Mouse (Mus musculus): ENCODE results near the gene Gm4301. TPM values are rescaled to one million over a fixed set of nuclear protein-coding genes. Genes with fewer than 3 reads are reported as not detected.
"Not testable (repeated sequence)": the region's sequence is repeated elsewhere in the genome, so short reads cannot be mapped to it uniquely, and the experiment has no call there.

Gene Gm4301
- not detected in 2 replicates for polyA plus RNA-seq (2015; fragmentation: Nextera tagmentation; extraction: Ambion mirVana)

- not testable (repeated sequence) for ATAC-seq; H3K27ac ChIP-seq (ENCODE audit: low read depth, low read length); H3K4me2 ChIP-seq (replicated peaks; ENCODE audit: low read depth); H3K27me3 ChIP-seq (replicated peaks; ENCODE audit: control insufficient read depth, insufficient read depth, low read length); H3K4me3 ChIP-seq (ENCODE audit: low read depth, low read length); H3K9ac ChIP-seq (ENCODE audit: low read depth, low read length); H3K9me3 ChIP-seq (ENCODE audit: control insufficient read depth); H3K36me3 ChIP-seq (ENCODE audit: control insufficient read depth, insufficient read depth); H3K4me1 ChIP-seq (replicated peaks; ENCODE audit: control insufficient read depth, insufficient read depth, low read length)
- WGBS = no CpG with 5 or more reads among the region's 2 CpGs
Measured at GRCm38 (mm10) chr10:100335376-100335775, at the start of gene Gm4301. Gm4301 (plus strand) TSS chr10:100335676.

DNA sequence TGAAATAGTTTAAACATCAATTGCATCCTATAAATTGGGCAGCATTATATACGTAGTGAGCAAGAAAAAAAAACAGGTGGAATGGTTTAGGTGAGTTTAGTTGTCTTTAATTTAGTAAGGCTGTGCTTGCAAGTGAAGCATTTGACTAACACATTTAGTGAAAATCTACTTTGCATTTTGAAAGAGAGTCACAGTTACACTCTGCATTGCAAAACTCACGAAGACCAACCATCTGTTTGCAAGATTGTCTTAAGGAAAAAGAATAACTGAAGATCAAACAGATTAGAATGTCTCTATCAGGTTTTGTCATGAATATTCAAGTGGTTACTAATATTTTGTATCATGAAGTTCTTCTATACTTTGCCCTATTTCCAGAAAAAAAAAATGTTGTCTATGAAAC lies 39.4 kb upstream of the Gm4301 start:
- H3K27me3 ChIP-seq (replicated peaks; ENCODE audit: control insufficient read depth, insufficient read depth, low read length) = no peaks in the 10 kb centered on the region
- no peak for TF ChIP-seq CTCF (IDR thresholded peaks at IDR 0.05; ENCODE audit: low read depth)
- H3K9ac ChIP-seq (ENCODE audit: low read depth, low read length) = no peak overlapping the region
- H3K4me2 ChIP-seq (replicated peaks; ENCODE audit: low read depth) = no peak overlapping the region
- no peaks in the 10 kb centered on the region for H3K9me3 ChIP-seq (ENCODE audit: control insufficient read depth)
- no peaks in the 10 kb centered on the region for H3K4me1 ChIP-seq (replicated peaks; ENCODE audit: control insufficient read depth, insufficient read depth, low read length)
- no peak overlapping the region for H3K27ac ChIP-seq (ENCODE audit: low read depth, low read length)
- 84% methylated on average over 2 of the region's 2 CpGs for WGBS
- H3K4me3 ChIP-seq (ENCODE audit: low read depth, low read length) = no peak overlapping the region
- H3K36me3 ChIP-seq (ENCODE audit: control insufficient read depth, insufficient read depth) = no peaks in the 10 kb centered on the region
- ATAC-seq = no peak

DNA sequence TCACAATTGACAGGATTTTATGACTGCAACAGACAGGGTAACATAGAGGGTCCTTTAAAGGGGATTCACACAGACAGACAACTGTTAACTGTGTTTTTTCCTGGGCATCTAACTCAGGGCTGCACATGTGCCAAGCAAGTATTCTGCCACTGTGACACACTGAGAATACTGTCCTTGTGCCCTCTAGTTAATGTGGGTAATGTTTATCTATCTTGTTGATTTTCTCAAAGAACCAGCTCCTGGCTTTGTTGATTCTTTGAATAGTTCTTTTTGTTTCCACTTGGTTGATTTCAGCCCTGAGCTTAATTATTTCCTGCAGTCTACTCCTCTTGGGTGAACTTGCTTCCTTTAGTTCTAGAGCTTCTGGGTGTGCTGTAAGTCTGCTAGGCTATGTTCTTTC lies 35.4 kb upstream of the Gm4301 start:
- H3K9ac ChIP-seq (ENCODE audit: low read depth, low read length); H3K27me3 ChIP-seq (replicated peaks; ENCODE audit: control insufficient read depth, insufficient read depth, low read length); H3K4me3 ChIP-seq (ENCODE audit: low read depth, low read length); ATAC-seq; H3K36me3 ChIP-seq (ENCODE audit: control insufficient read depth, insufficient read depth); H3K4me1 ChIP-seq (replicated peaks; ENCODE audit: control insufficient read depth, insufficient read depth, low read length); H3K9me3 ChIP-seq (ENCODE audit: control insufficient read depth); H3K27ac ChIP-seq (ENCODE audit: low read depth, low read length); H3K4me2 ChIP-seq (replicated peaks; ENCODE audit: low read depth): not testable (repeated sequence)

DNA sequence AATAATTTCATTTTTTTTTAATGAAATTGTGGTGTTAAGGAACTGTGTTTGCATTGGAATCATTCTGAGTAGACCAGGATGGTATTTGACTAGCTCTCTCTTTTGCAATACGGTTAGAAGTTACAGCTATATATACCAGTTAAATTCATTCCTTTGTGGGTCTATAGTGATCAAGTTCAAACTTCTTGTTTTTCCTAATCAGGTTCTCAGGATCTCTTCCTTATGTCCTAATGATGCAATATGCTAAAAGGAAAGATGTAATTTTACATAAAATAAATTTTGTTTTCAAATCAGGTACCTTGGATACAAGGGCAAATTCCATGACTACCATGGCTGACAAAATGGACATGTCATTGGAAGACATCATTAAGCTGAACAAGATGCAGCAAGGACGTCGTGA lies 5.1 kb downstream of the Gm4301 start, which contains the start of gene Gm4302:
Gene Gm4302 (plus strand): TSS at position 301 of the 400 bp plus-strand sequence.
- not testable (repeated sequence) for H3K4me1 ChIP-seq (replicated peaks; ENCODE audit: control insufficient read depth, insufficient read depth, low read length); H3K9me3 ChIP-seq (ENCODE audit: control insufficient read depth); H3K36me3 ChIP-seq (ENCODE audit: control insufficient read depth, insufficient read depth); H3K4me3 ChIP-seq (ENCODE audit: low read depth, low read length); H3K27me3 ChIP-seq (replicated peaks; ENCODE audit: control insufficient read depth, insufficient read depth, low read length); ATAC-seq; H3K4me2 ChIP-seq (replicated peaks; ENCODE audit: low read depth); H3K27ac ChIP-seq (ENCODE audit: low read depth, low read length); H3K9ac ChIP-seq (ENCODE audit: low read depth, low read length)
- no CpG with 5 or more reads among the region's 3 CpGs for WGBS

- not testable (repeated sequence) for H3K27ac ChIP-seq (ENCODE audit: low read depth, low read length); H3K9ac ChIP-seq (ENCODE audit: low read depth, low read length); H3K9me3 ChIP-seq (ENCODE audit: control insufficient read depth); H3K4me2 ChIP-seq (replicated peaks; ENCODE audit: low read depth); ATAC-seq; H3K27me3 ChIP-seq (replicated peaks; ENCODE audit: control insufficient read depth, insufficient read depth, low read length); H3K4me1 ChIP-seq (replicated peaks; ENCODE audit: control insufficient read depth, insufficient read depth, low read length); H3K4me3 ChIP-seq (ENCODE audit: low read depth, low read length); H3K36me3 ChIP-seq (ENCODE audit: control insufficient read depth, insufficient read depth)
- no CpG with 5 or more reads among the region's 3 CpGs for WGBS
Measured at GRCm38 (mm10) chr10:100345672-100346071, 10.2 kb downstream of the Gm4301 start, which contains the start of gene Gm4303. Gm4303 (plus strand) TSS chr10:100345972.

- H3K4me1 ChIP-seq (replicated peaks; ENCODE audit: control insufficient read depth, insufficient read depth, low read length); H3K27me3 ChIP-seq (replicated peaks; ENCODE audit: control insufficient read depth, insufficient read depth, low read length); H3K4me3 ChIP-seq (ENCODE audit: low read depth, low read length); H3K36me3 ChIP-seq (ENCODE audit: control insufficient read depth, insufficient read depth); H3K4me2 ChIP-seq (replicated peaks; ENCODE audit: low read depth); ATAC-seq; H3K27ac ChIP-seq (ENCODE audit: low read depth, low read length); H3K9ac ChIP-seq (ENCODE audit: low read depth, low read length); H3K9me3 ChIP-seq (ENCODE audit: control insufficient read depth): not testable (repeated sequence)
- WGBS = no CpG with 5 or more reads among the region's 3 CpGs
Measured at GRCm38 (mm10) chr10:100350793-100351192, 15.3 kb downstream of the Gm4301 start, which contains the start of gene Gm4305. Gm4305 (plus strand) TSS chr10:100351093.

DNA sequence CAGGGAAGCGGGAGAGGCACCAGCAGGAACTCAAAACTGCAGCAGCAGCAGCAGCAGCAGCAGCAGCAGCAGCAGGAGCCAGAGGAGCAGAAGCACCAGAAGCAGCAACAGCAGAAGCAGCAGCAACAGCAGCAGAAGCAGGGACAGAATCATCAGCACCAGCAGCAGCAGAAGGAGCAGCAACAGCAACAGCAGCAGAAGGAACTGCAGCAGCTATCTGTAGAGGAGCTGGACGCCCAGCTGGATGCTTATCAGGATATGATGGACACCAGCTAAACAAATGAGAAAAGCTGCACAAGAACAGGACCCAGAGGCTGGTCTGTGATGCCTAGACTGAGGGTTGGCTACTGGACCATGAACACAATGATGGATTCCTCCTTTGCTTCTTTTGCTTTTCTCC lies 21.4 kb downstream of the Gm4301 start:
- H3K9ac ChIP-seq (ENCODE audit: low read depth, low read length); H3K4me1 ChIP-seq (replicated peaks; ENCODE audit: control insufficient read depth, insufficient read depth, low read length); H3K27ac ChIP-seq (ENCODE audit: low read depth, low read length); H3K4me2 ChIP-seq (replicated peaks; ENCODE audit: low read depth); H3K27me3 ChIP-seq (replicated peaks; ENCODE audit: control insufficient read depth, insufficient read depth, low read length); H3K36me3 ChIP-seq (ENCODE audit: control insufficient read depth, insufficient read depth); ATAC-seq; H3K9me3 ChIP-seq (ENCODE audit: control insufficient read depth); H3K4me3 ChIP-seq (ENCODE audit: low read depth, low read length): not testable (repeated sequence)
- 69% methylated on average over 2 of the region's 2 CpGs for WGBS

DNA sequence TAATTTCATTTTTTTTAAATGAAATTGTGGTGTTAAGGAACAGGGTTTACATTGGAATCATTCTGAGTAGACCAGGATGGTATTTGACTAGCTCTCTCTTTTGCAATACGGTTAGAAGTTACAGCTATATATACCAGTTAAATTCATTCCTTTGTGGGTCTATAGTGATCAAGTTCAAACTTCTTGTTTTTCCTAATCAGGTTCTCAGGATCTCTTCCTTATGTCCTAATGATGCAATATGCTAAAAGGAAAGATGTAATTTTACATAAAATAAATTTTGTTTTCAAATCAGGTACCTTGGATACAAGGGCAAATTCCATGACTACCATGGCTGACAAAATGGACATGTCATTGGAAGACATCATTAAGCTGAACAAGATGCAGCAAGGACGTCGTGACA lies 25.6 kb downstream of the Gm4301 start, which contains the start of gene Gm4307:
Gene Gm4307 (plus strand): TSS at position 301 of the 400 bp plus-strand sequence.
- H3K4me2 ChIP-seq (replicated peaks; ENCODE audit: low read depth); H3K27ac ChIP-seq (ENCODE audit: low read depth, low read length): not testable (repeated sequence)

GRCm38 (mm10) chr10:100382460-100382859 lies 47.0 kb downstream of the Gm4301 start, which contains the start of gene Gm4312:
Gm4312 (minus strand) TSS chr10:100382560.
- H3K9me3 ChIP-seq (ENCODE audit: control insufficient read depth); H3K27me3 ChIP-seq (replicated peaks; ENCODE audit: control insufficient read depth, insufficient read depth, low read length); ATAC-seq; H3K36me3 ChIP-seq (ENCODE audit: control insufficient read depth, insufficient read depth); H3K4me3 ChIP-seq (ENCODE audit: low read depth, low read length); H3K4me1 ChIP-seq (replicated peaks; ENCODE audit: control insufficient read depth, insufficient read depth, low read length); H3K27ac ChIP-seq (ENCODE audit: low read depth, low read length); H3K9ac ChIP-seq (ENCODE audit: low read depth, low read length); H3K4me2 ChIP-seq (replicated peaks; ENCODE audit: low read depth): not testable (repeated sequence)
- no CpG with 5 or more reads among the region's 2 CpGs for WGBS

More for the DNA sequence above, 25.6 kb downstream of the Gm4301 start, which contains the start of gene Gm4307:
- H3K27me3 ChIP-seq (replicated peaks; ENCODE audit: control insufficient read depth, insufficient read depth, low read length); H3K4me1 ChIP-seq (replicated peaks; ENCODE audit: control insufficient read depth, insufficient read depth, low read length); H3K9me3 ChIP-seq (ENCODE audit: control insufficient read depth); H3K36me3 ChIP-seq (ENCODE audit: control insufficient read depth, insufficient read depth); ATAC-seq; H3K9ac ChIP-seq (ENCODE audit: low read depth, low read length); H3K4me3 ChIP-seq (ENCODE audit: low read depth, low read length): not testable (repeated sequence)
- no CpG with 5 or more reads among the region's 3 CpGs for WGBS

All from intestine, postnatal 0 days (tissue).